Mouse (Mus musculus) limb, embryonic 12.5 days (tissue): ENCODE data around the gene Brms1. TPM values are rescaled to one million over a fixed set of nuclear protein-coding genes. Genes with fewer than 3 reads are reported as not detected.

Experiments
- ATAC-seq: fragments of 200-750 bp; cut with Nextera tagmentation; 2 replicates; pipeline ENCODE4 v1.8.0; 2017; ENCODE audit warnings: low read depth, moderate TSS enrichment; ENCODE audit not compliant: insufficient number of reproducible peaks, insufficient read depth, low FRiP score, low TSS enrichment
- H3K27ac ChIP-seq: fragments of 300-500 bp; sonication (generic); 2 replicates; pipeline ENCODE4 v1.5.1; 2016; ENCODE audit warnings: mild to moderate bottlenecking, moderate library complexity
- H3K27me3 ChIP-seq: fragments of 300-500 bp; sonication (generic); 2 replicates; pipeline ENCODE4 v1.6.1; 2016; ENCODE audit warnings: mild to moderate bottlenecking, moderate library complexity
- H3K36me3 ChIP-seq: fragments of 300-500 bp; sonication (generic); 2 replicates; pipeline ENCODE4 v1.6.1; 2016; ENCODE audit warnings: mild to moderate bottlenecking, moderate library complexity
- H3K4me1 ChIP-seq: fragments of 300-500 bp; sonication (generic); replicated peaks from 2 replicates; pipeline ENCODE4 v1.6.1; 2016
- H3K4me2 ChIP-seq: fragments of 300-500 bp; sonication (generic); 2 replicates; pipeline ENCODE4 v1.6.1; 2016; ENCODE audit warnings: mild to moderate bottlenecking, moderate library complexity
- H3K4me3 ChIP-seq: fragments of 300-500 bp; sonication (generic); replicated peaks from 2 replicates; pipeline ENCODE4 v1.5.1; 2016; ENCODE audit warnings: mild to moderate bottlenecking
- H3K9ac ChIP-seq: fragments of 300-500 bp; sonication (generic); replicated peaks from 2 replicates; pipeline ENCODE4 v1.6.1; 2016; ENCODE audit warnings: mild to moderate bottlenecking, moderate library complexity
- H3K9me3 ChIP-seq: fragments of 300-500 bp; sonication (generic); 2 replicates; pipeline ENCODE4 v1.6.1; 2016; ENCODE audit warnings: mild to moderate bottlenecking, moderate library complexity
- WGBS: fragments of 180-500 bp; shearing (Covaris S2); methylation state at CpG from one replicate; pipeline ENCODE4 v1.1.7; 2016; 5-methylcytosine and 5-hydroxymethylcytosine counted together
- polyA plus RNA-seq: library from polyadenylated mRNA; unstranded; fragments of >200 nt; fragmentation: Nextera tagmentation; extraction: Ambion mirVana; gene quantifications from 2 replicates; pipeline ENCODE4 v1.2.1, GENCODE M21; 2016

The Brms1 gene
- polyA plus RNA-seq, 1 experiment from 2014 or later = 48.3 TPM

- Histone ChIP-seq H3K27ac (no peak overlapping the region), H3K4me2 (no peak overlapping the region), H3K36me3 (peaks cover 10% of the 10 kb centered on the region; the same call in 1 of the 2 replicates), H3K4me1 (peaks cover 52% of the 10 kb centered on the region), H3K4me3 (0 out of 2 replicates have a peak overlapping the region, but pooled peaks have one; percentile 3), H3K27me3 (peaks cover 49% of the 10 kb centered on the region), H3K9ac (no peak overlapping the region), H3K9me3 (no peaks in the 10 kb centered on the region)
- WGBS = 17% methylated on average over 9 of the region's 9 CpGs
- no peak for ATAC-seq
Measured at GRCm38 (mm10) chr19:5053909-5054308, 12.8 kb downstream of the Brms1 start.

GRCm38 (mm10) chr19:5056251-5056650 lies 15.1 kb downstream of the Brms1 start:
- WGBS = 10% methylated on average over 6 of the region's 6 CpGs
- 0 out of 2 replicates have a peak, but pooled peaks have one; percentile 4 for ATAC-seq
- Histone ChIP-seq H3K9me3 (no peaks in the 10 kb centered on the region), H3K27ac (no peak overlapping the region), H3K36me3 (no peaks in the 10 kb centered on the region), H3K4me3 (no peak overlapping the region), H3K4me2 (no peak overlapping the region), H3K9ac (no peak overlapping the region), H3K4me1 (peaks cover 57% of the 10 kb centered on the region), H3K27me3 (peaks cover 29% of the 10 kb centered on the region)

- Histone ChIP-seq H3K9ac (peak overlapping the region; percentile 40; the same call in 1 of the 2 replicates), H3K4me1 (peaks cover 47% of the 10 kb centered on the region), H3K4me3 (no peak overlapping the region), H3K27me3 (peaks cover 10% of the 10 kb centered on the region), H3K9me3 (no peaks in the 10 kb centered on the region), H3K36me3 (no peaks in the 10 kb centered on the region), H3K4me2 (no peak overlapping the region), H3K27ac (no peak overlapping the region)
- WGBS = 26% methylated on average over 16 of the region's 16 CpGs
- no peak for ATAC-seq
Measured at GRCm38 (mm10) chr19:5057876-5058775, 17.0 kb downstream of the Brms1 start.

- Histone ChIP-seq H3K9ac (0 out of 2 replicates have a peak overlapping the region, but pooled peaks have one; percentile 40), H3K4me2 (no peak overlapping the region), H3K4me1 (peaks cover 47% of the 10 kb centered on the region), H3K36me3 (no peaks in the 10 kb centered on the region), H3K27ac (peak overlapping the region; percentile 45), H3K27me3 (peaks cover under 1% of the 10 kb centered on the region), H3K4me3 (no peak overlapping the region), H3K9me3 (no peaks in the 10 kb centered on the region)
- 15% methylated on average over 10 of the region's 10 CpGs for WGBS
- ATAC-seq = 0 out of 2 replicates have a peak, but pooled peaks have one; percentile 27
Measured at GRCm38 (mm10) chr19:5058801-5059771, 17.9 kb downstream of the Brms1 start.

- no peak overlapping the region for H3K4me2 ChIP-seq
- no peaks in the 10 kb centered on the region for H3K9me3 ChIP-seq
- no peak overlapping the region for H3K4me3 ChIP-seq
- 29% methylated on average over 5 of the region's 5 CpGs for WGBS
- no peaks in the 10 kb centered on the region for H3K27me3 ChIP-seq
- no peak overlapping the region for H3K9ac ChIP-seq
- H3K36me3 ChIP-seq = no peaks in the 10 kb centered on the region
- peaks cover 59% of the 10 kb centered on the region for H3K4me1 ChIP-seq
- peak overlapping the region; percentile 70; the same call in 1 of the 2 replicates for H3K27ac ChIP-seq
- ATAC-seq = no peak
Measured at GRCm38 (mm10) chr19:5060365-5061330, 19.5 kb downstream of the Brms1 start.

- H3K9me3 ChIP-seq = no peaks in the 10 kb centered on the region
- H3K4me1 ChIP-seq = peaks cover 54% of the 10 kb centered on the region
- H3K4me2 ChIP-seq = no peak overlapping the region
- no peaks in the 10 kb centered on the region for H3K36me3 ChIP-seq
- ATAC-seq = no peak
- 81% methylated on average over 5 of the region's 5 CpGs for WGBS
- H3K27ac ChIP-seq = no peak overlapping the region
- H3K27me3 ChIP-seq = no peaks in the 10 kb centered on the region
- H3K4me3 ChIP-seq = no peak overlapping the region
- no peak overlapping the region for H3K9ac ChIP-seq
Measured at GRCm38 (mm10) chr19:5062041-5062440, 20.9 kb downstream of the Brms1 start.

- WGBS = 33% methylated on average over 6 of the region's 6 CpGs
- H3K9me3 ChIP-seq = no peaks in the 10 kb centered on the region
- H3K4me1 ChIP-seq = peaks cover 56% of the 10 kb centered on the region
- H3K4me2 ChIP-seq = no peak overlapping the region
- no peak overlapping the region for H3K4me3 ChIP-seq
- H3K36me3 ChIP-seq = no peaks in the 10 kb centered on the region
- no peak for ATAC-seq
- H3K9ac ChIP-seq = no peak overlapping the region
- no peaks in the 10 kb centered on the region for H3K27me3 ChIP-seq
- no peak overlapping the region for H3K27ac ChIP-seq
Measured at GRCm38 (mm10) chr19:5062446-5062845, 21.3 kb downstream of the Brms1 start.

GRCm38 (mm10) chr19:5065104-5065503 lies 23.9 kb downstream of the Brms1 start:
- ATAC-seq = no peak
- Histone ChIP-seq H3K4me1 (peaks cover 55% of the 10 kb centered on the region), H3K4me2 (no peak overlapping the region), H3K36me3 (no peaks in the 10 kb centered on the region), H3K27ac (no peak overlapping the region), H3K9me3 (no peaks in the 10 kb centered on the region), H3K27me3 (peaks cover 9% of the 10 kb centered on the region), H3K9ac (no peak overlapping the region), H3K4me3 (no peak overlapping the region)
- WGBS = 64% methylated on average over 7 of the region's 7 CpGs

- H3K4me3 ChIP-seq = peak overlapping the region; percentile 69
- no peaks in the 10 kb centered on the region for H3K9me3 ChIP-seq
- H3K27me3 ChIP-seq = peaks cover 9% of the 10 kb centered on the region
- H3K9ac ChIP-seq = peak overlapping the region; percentile 86
- peak overlapping the region; percentile 99 for H3K4me2 ChIP-seq
- H3K4me1 ChIP-seq = peaks cover 57% of the 10 kb centered on the region
- H3K36me3 ChIP-seq = no peaks in the 10 kb centered on the region
- H3K27ac ChIP-seq = peak overlapping the region; percentile 99
- WGBS = 3% methylated on average over 15 of the region's 15 CpGs
- ATAC-seq = 0 out of 2 replicates have a peak, but pooled peaks have one; percentile 4
Measured at GRCm38 (mm10) chr19:5067040-5067799, 26.1 kb downstream of the Brms1 start.
